Mouse (Mus musculus) right cerebral cortex, adult 2 months (tissue): Measurements from ENCODE around the gene Fam189a1.

Experiments used
- DNase-seq, 2 experiments: peaks; one replicate each; pipeline ENCODE4 v3.0.0; 2021 to 2022; ENCODE audit warnings: low spot score in 2 of 2

Fam189a1 gene

GRCm38 (mm10) chr7:64882243-64882642, 274.1 kb downstream of the Fam189a1 start:
- no peak for DNase-seq

GRCm38 (mm10) chr7:64881387-64881786, 275.0 kb downstream of the Fam189a1 start:
- DNase-seq, result no peak

GRCm38 (mm10) chr7:64880415-64880814, 276.0 kb downstream of the Fam189a1 start:
- no peak for DNase-seq

- DNase-seq, result peak; percentile 41 to 64
Observed at GRCm38 (mm10) chr7:64874941-64875340, 281.4 kb downstream of the Fam189a1 start.

GRCm38 (mm10) chr7:64873266-64873665, 283.1 kb downstream of the Fam189a1 start:
- no peak for DNase-seq

- DNase-seq, result peak; percentile 97 to 98
Observed at GRCm38 (mm10) chr7:64872743-64873241, 283.6 kb downstream of the Fam189a1 start, which contains the start of gene Nsmce3. Gene Nsmce3 (minus strand): TSS chr7:64872997.

GRCm38 (mm10) chr7:64871987-64872742, 284.2 kb downstream of the Fam189a1 start:
- DNase-seq, result peak in 1 of 2 experiments; percentile 36

- DNase-seq, result no peak
Observed at GRCm38 (mm10) chr7:64869549-64870065, 286.8 kb downstream of the Fam189a1 start.

- no peak for DNase-seq
Observed at GRCm38 (mm10) chr7:64863538-64863937, 292.8 kb downstream of the Fam189a1 start.

GRCm38 (mm10) chr7:64862978-64863377, 293.4 kb downstream of the Fam189a1 start:
- DNase-seq, result no peak

GRCm38 (mm10) chr7:64856526-64857082, 299.8 kb downstream of the Fam189a1 start:
- DNase-seq, result no peak

- DNase-seq, result no peak
Observed at GRCm38 (mm10) chr7:64855976-64856375, 300.4 kb downstream of the Fam189a1 start.

- DNase-seq, result no peak
Observed at GRCm38 (mm10) chr7:64855389-64855927, 300.9 kb downstream of the Fam189a1 start.

- no peak for DNase-seq
Observed at GRCm38 (mm10) chr7:64850791-64851190, 305.6 kb downstream of the Fam189a1 start.

- DNase-seq, result no peak
Observed at GRCm38 (mm10) chr7:64847366-64847899, 308.9 kb downstream of the Fam189a1 start.

GRCm38 (mm10) chr7:64846061-64846460, 310.3 kb downstream of the Fam189a1 start:
- DNase-seq, result no peak

GRCm38 (mm10) chr7:64840946-64841659, 315.3 kb downstream of the Fam189a1 start:
- DNase-seq, result peak in 1 of 2 experiments; percentile 33

GRCm38 (mm10) chr7:64840576-64840895, 315.8 kb downstream of the Fam189a1 start:
- DNase-seq, result no peak

GRCm38 (mm10) chr7:64839801-64840575, 316.4 kb downstream of the Fam189a1 start:
- DNase-seq, result peak; percentile 52 to 55

GRCm38 (mm10) chr7:64839281-64839680, 317.1 kb downstream of the Fam189a1 start:
- no peak for DNase-seq
